Mouse (Mus musculus) retina, postnatal 7 days (tissue): ENCODE measurements around the gene Lekr1.
A peak's percentile ranks its signal among the peaks of the same experiment; 100 is the strongest.
"Not testable (repeated sequence)": the region's sequence is repeated elsewhere in the genome, so short reads cannot be mapped to it uniquely, and the experiment has no call there.

ENCODE experiments used
- DNase-seq: peaks from one replicate; pipeline ENCODE4 v3.0.0-alpha.2; 2012; ENCODE audit warnings: low read depth, low spot score

Gene Lekr1

GRCm38 (mm10) chr3:65767202-65767862 is 101.3 kb downstream of the Lekr1 start:
- DNase-seq, result no peak

GRCm38 (mm10) chr3:65769666-65770065 is 103.6 kb downstream of the Lekr1 start:
- DNase-seq, result not testable (repeated sequence)

- DNase-seq, result no peak
Observed at GRCm38 (mm10) chr3:65773910-65774309, 107.9 kb downstream of the Lekr1 start.

GRCm38 (mm10) chr3:65775096-65775495 is 109.1 kb downstream of the Lekr1 start:
- no peak for DNase-seq

- DNase-seq, result no peak
Observed at GRCm38 (mm10) chr3:65782246-65782645, 116.2 kb downstream of the Lekr1 start.

GRCm38 (mm10) chr3:65790076-65790685 is 124.2 kb downstream of the Lekr1 start:
- no peak for DNase-seq

GRCm38 (mm10) chr3:65793561-65793960 is 127.5 kb downstream of the Lekr1 start:
- DNase-seq, result no peak

- DNase-seq, result no peak
Observed at GRCm38 (mm10) chr3:65794711-65795110, 128.7 kb downstream of the Lekr1 start.

- DNase-seq, result no peak
Observed at GRCm38 (mm10) chr3:65797345-65798137, 131.5 kb downstream of the Lekr1 start.

GRCm38 (mm10) chr3:65800962-65801361 is 134.9 kb downstream of the Lekr1 start:
- DNase-seq, result no peak

GRCm38 (mm10) chr3:65802185-65802584 is 136.2 kb downstream of the Lekr1 start:
- no peak for DNase-seq

GRCm38 (mm10) chr3:65802868-65803267 is 136.8 kb downstream of the Lekr1 start:
- DNase-seq, result no peak

GRCm38 (mm10) chr3:65814881-65815280 is 148.9 kb downstream of the Lekr1 start:
- DNase-seq, result no peak

- DNase-seq, result no peak
Observed at GRCm38 (mm10) chr3:65816012-65816411, 150.0 kb downstream of the Lekr1 start.

GRCm38 (mm10) chr3:65818597-65818996 is 152.6 kb downstream of the Lekr1 start:
- DNase-seq, result no peak

GRCm38 (mm10) chr3:65819841-65820240 is 153.8 kb downstream of the Lekr1 start:
- DNase-seq, result no peak

- no peak for DNase-seq
Observed at GRCm38 (mm10) chr3:65824886-65825285, 158.9 kb downstream of the Lekr1 start.

GRCm38 (mm10) chr3:65826716-65827115 is 160.7 kb downstream of the Lekr1 start:
- no peak for DNase-seq

GRCm38 (mm10) chr3:65827400-65827799 is 161.4 kb downstream of the Lekr1 start:
- no peak for DNase-seq

- no peak for DNase-seq
Observed at GRCm38 (mm10) chr3:65828020-65828419, 162.0 kb downstream of the Lekr1 start.

GRCm38 (mm10) chr3:65829230-65829629 is 163.2 kb downstream of the Lekr1 start:
- DNase-seq, result peak; percentile 61

GRCm38 (mm10) chr3:65829943-65830483 is 164.0 kb downstream of the Lekr1 start:
- DNase-seq, result no peak
